Mouse (Mus musculus) hindlimb bud, embryonic 11.5 days (tissue): ENCODE data around the gene Dalrd3.
"Not testable (repeated sequence)": the region's sequence is repeated elsewhere in the genome, so short reads cannot be mapped to it uniquely, and the experiment has no call there.

Source experiments
- DNase-seq: peaks from one replicate; pipeline ENCODE4 v3.0.0-alpha.2; 2012; ENCODE audit warnings: low read depth, low spot score; ENCODE audit errors: extremely low spot score

The Dalrd3 gene

GRCm38 (mm10) chr9:108572321-108572720, 2.6 kb downstream of the Dalrd3 start:
- DNase-seq: no peak

- no peak for DNase-seq
Measured at GRCm38 (mm10) chr9:108573774-108574690, 4.3 kb downstream of the Dalrd3 start.

- DNase-seq: no peak
Measured at GRCm38 (mm10) chr9:108574921-108575320, 5.2 kb downstream of the Dalrd3 start.

DNA sequence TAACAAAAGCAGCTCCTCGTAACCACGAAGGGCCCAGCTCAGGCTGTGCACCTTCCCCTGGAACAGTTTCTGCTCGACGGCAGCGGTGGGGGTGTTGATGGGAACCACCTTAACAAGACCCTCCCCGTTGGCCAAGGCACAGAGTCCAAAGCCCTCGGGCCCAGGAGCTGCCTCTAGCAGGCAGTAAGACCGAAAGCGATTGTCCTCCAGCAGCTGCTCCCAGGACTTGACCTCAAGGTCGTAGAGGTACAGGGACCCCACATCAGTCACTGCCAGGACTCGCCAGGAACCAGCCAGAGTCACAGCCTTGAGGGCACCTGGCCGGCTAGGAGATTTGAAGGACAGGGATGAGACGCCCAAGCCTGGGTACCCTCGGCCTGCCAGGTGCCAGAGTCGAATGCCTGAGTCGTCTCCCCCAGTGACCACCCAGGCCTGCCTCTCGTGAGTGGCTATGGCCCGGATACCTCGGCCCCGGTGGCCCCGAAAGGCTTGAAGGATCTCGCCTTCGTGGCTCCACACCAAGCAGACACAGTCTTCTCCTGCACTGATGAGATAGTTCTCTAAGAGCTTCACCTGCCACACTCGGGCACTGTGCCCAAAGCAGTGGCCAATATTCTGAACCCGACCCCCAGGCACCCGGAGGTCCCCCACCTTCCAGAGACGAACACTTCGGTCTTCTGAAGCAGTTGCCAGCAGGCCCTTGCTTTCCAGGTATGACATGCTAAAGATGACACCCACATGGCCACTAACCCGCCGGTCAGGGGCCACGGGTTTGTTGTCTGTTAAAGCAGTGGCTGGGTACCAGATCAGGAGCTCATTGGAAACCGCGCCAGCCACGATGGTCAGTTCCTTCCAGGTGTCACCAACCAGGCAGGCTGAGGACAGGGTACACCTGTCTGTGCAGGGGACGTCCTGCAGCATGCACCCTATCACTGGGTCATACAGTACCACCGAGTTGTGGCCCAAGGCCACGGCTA, 5.9 kb downstream of the Dalrd3 start:
- no peak for DNase-seq

- no peak for DNase-seq
Measured at GRCm38 (mm10) chr9:108577025-108577424, 7.3 kb downstream of the Dalrd3 start.

DNA sequence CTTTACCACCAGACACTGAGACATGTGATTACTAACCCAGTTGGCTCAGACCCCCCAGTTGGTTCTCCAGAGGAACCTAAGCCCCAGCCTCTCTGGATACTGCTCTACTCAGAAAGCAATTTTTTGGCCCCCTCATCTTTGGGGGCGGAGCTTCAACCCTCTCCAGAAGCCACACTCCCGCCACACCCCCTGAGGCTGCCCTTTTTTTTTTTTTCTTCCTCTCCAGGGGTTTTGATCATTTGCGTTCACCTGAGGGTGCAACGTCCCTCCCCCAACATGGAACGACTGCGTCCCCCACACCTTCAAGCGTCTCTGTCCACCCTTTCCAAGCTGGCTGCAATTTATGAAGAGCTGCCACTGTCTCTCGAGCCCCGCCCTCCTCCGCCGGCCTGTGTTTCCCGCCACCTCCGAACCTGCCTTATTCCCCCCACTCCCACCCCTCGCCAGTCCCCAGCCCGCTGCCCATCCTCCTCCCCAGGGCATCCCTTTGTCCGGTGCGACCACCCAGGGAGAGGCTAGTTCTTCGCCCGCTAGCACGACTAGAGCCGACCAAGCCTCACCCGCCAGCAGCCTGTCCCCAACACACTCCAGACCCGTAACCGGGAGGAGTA, 8.4 kb downstream of the Dalrd3 start:
- DNase-seq: no peak

DNA sequence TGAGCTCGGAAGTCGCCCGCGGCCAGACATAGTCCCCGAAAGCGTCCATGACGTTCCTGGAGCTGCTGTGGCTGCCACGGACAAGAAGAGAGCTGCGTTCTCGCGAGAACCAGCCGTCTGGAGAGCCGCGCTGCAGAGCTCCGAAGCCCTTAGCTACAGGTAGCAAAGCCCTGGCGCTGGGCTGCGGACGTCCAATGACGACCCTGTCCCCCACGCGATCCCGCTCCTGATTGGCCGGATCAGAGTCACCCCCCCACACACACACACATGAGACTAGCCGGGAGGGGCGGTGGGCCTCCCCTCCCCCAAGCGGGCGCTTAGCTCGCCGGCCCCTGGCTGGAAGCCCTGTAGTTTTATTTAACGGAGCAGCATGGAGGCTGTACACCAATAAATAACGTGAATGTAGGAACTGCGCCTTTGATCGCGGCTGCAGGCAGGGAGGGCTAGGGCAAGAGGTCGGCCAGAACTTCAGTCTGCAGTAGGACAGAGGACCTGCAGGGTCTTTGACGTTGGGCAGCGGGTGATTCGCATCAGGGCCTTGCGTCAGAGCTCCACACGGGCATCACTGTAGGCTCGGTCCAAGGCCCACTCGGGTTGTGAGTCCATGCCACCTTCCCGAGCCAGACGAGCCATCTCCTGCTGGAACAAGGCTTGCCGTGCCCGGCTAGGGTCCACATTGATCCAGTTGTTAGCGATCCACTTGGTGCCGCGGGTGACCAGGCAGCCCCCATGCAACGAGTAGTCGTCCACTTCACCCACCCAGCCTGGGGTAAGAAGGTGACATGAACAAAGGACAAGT, 9.1 kb downstream of the Dalrd3 start, which contains the start of gene Wdr6:
Gene Wdr6, minus strand, starts transcription at position 195 of the 799 bp plus-strand sequence.
- peak; percentile 77 for DNase-seq

DNA sequence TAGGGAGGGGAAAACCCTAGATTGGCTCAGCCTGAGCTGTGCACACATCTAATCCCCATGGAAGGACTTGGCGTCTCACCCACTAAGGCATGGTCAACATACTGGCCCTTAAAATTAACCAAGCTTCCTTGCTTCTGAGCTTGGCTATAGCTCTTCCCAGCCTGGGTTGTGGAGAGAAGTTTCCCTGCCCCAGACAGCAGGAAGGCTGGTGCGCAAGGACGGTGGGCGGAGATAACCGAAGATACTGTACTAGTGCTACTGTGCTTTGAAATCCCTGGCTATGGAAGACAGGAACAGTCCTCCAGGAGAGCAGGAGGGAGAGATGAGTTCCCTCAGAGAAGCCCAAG, 9.6 kb downstream of the Dalrd3 start:
- no peak for DNase-seq

GRCm38 (mm10) chr9:108587571-108588180, 18.0 kb downstream of the Dalrd3 start:
- peak; percentile 86 for DNase-seq

DNA sequence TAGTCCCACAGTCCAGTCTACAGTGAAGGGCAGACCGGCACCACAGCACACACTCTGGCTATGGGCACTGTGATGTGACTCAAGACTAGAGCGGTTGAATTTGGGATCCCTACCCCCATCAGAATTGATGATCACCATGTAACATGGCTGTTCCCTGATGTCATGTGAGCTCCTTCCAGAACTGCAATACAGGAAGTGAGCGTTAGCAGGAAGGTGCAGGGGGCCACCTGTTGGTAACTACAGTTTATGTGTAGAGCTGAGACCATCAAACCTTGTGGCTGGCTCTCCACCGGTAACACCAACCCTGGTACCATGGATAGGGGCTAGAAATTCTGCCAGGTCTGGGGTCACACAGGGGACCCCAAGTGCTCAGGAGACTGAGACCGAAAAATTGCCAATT, 19.5 kb downstream of the Dalrd3 start:
- DNase-seq: no peak

GRCm38 (mm10) chr9:108591462-108591861, 21.8 kb downstream of the Dalrd3 start:
- no peak for DNase-seq

DNA sequence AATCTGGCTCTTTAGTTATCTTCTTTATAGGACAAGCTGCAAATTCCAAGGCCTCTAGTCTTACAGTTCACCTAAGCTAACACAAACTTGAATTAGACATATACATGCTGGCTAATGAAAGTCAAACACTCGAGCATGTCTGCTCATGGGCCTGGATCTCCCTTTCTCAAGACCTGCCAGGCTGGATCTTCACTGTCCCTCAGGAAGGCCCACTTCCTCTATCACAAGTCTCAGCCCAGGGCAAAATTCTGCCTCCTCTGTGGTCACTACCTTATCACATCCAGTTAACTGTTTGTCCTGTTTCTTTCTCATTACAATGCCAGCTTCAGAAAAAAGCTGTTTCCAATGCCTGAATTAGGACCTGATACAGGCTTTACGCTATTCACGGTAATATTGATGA, 24.7 kb downstream of the Dalrd3 start:
- DNase-seq: no peak

DNA sequence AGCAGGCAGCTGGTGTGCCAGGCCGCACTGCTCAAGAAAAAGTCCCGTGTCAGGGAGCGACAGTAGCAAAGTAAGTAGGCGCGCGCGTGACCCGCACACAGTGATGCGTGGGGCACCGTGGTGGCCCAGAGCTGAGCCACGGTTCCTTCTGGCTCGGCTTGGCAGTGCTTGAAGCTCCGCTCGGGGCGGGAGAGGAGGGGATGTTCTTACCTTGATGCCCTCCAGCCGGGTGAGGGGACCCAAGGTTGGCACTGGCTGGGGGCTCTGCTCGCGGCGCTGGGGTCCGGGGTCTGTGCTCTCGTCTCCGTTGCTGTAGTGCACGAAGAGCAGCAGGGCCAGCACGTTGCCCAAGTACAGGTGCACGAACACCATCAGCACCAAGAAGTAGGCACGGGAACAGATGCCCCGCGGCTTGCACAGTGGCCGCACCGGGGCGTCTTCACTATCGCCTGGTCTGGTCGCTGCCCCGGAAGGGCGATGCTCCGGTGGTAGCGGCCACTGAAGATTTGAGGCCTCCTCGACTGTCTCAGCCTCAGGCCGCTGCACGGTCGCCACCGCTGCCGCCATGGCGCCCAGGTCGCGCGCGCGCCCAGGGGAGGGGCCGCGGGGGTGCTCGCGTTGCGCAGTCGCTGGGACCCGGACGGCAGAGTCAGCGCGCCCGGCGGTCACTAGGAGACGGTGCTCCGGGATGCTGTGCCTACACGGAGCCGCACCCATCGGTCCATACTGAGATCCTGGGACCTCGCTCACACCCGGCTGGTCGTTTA, 27.5 kb downstream of the Dalrd3 start, which contains the start of gene P4htm:
Gene P4htm, minus strand, starts transcription at position 670 of the 767 bp plus-strand sequence.
- no peak for DNase-seq

- no peak for DNase-seq
Measured at GRCm38 (mm10) chr9:108599021-108599566, 29.4 kb downstream of the Dalrd3 start.

DNA sequence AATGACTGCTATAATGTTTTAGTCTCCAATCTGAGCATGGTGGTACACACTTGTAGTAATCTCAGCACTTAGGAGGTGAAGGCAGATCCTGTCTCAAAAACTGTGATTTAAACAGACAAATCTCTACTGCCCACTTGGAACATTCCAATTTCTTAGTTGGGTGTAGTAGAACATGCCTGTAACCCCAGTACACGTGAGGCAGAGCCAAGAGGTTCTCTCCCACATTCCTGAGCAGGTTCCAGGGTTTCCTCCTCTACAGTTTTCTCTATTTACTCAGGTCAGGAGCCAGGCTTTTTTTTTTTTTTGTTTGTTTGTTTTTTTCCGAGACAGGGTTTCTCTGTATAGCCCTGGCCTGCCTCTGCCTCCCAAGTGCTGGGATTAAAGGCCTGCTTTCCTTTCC, 30.3 kb downstream of the Dalrd3 start:
- no peak for DNase-seq

DNA sequence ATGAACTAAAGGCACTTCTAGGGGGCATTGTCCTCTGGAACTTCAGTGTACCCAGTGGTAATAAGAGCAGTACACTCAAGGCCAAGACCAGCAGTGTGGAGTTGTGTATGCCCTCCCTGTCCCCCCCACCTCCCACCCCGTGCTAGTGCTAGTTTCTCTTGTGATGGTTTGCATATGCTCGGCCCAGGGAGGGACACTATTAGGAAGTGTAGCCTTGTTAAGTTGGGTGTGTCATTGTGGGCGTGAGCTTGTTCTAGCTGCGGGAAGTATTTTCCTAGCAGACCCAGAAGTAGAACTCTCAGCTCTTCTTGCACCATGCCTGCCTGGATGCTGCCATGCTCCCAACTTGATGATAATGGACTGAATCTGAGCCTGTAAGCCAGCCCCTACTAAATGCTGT, 32.3 kb downstream of the Dalrd3 start:
- no peak for DNase-seq

- DNase-seq: not testable (repeated sequence)
Measured at GRCm38 (mm10) chr9:108607929-108608328, 38.2 kb downstream of the Dalrd3 start.

DNA sequence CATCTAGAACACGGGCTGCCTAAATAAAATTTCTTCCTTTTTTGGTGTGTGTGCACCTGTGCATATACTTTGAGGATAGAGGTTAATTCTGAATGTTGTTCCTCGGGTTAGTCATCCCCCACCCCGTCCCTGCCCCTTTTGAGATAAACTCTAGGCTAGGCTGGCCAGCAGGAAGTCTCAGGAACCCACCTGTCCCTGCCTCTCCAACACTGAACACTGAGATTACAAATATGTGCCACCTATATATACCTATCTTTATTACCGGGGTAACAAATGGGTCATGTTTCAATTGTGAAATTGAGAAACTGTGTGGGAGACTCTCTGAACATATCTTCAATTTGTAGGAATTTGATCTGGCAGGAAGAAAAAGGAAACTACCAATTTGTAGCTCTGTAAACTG, 39.2 kb downstream of the Dalrd3 start:
- DNase-seq: no peak

DNA sequence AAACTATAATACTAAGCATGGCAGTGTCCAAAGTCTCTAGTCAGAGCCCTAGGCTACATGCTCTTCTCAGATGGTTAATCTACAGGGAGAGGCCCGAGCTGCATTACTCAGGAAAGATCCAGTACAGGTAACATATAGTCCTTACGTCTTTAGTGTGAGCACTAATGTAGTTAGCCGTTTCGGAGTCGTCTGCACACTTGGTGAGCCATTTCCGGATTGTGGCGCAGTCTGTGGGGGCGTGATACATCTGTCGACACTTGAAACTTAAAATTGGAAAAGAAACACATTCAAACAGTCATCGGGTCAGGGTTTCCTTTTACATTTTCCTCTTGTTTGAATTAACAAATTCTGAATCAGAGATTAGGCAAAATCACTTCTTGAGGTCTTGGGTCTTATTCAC, 41.8 kb downstream of the Dalrd3 start:
- DNase-seq: no peak
